Mouse (Mus musculus) forebrain, embryonic 12.5 days (tissue): ENCODE data around the gene Aif1l. TPM values are rescaled to one million over a fixed set of nuclear protein-coding genes. Genes with fewer than 3 reads are reported as not detected.
"Not testable (repeated sequence)": the region's sequence is repeated elsewhere in the genome, so short reads cannot be mapped to it uniquely, and the experiment has no call there.

ENCODE experiments used
- ATAC-seq: fragments of 200-750 bp; cut with Nextera tagmentation; 2 replicates; pipeline ENCODE4 v1.8.0; 2017; ENCODE audit warnings: moderate TSS enrichment; ENCODE audit not compliant: low FRiP score
- H3K27ac ChIP-seq: fragments of 300-500 bp; sonication (generic); 2 replicates; pipeline ENCODE4 v1.5.1; 2016; ENCODE audit warnings: mild to moderate bottlenecking
- H3K27me3 ChIP-seq: fragments of 300-500 bp; sonication (generic); 2 replicates; pipeline ENCODE4 v1.6.1; 2016; ENCODE audit warnings: mild to moderate bottlenecking
- H3K36me3 ChIP-seq: fragments of 300-500 bp; sonication (generic); replicated peaks from 2 replicates; pipeline ENCODE4 v1.6.1; 2016; ENCODE audit warnings: mild to moderate bottlenecking
- H3K4me1 ChIP-seq: fragments of 300-500 bp; sonication (generic); 2 replicates; pipeline ENCODE4 v1.6.1; 2016
- H3K4me2 ChIP-seq: fragments of 300-500 bp; sonication (generic); 2 replicates; pipeline ENCODE4 v1.6.1; 2016; ENCODE audit warnings: mild to moderate bottlenecking, moderate library complexity
- H3K4me3 ChIP-seq: fragments of 300-500 bp; sonication (generic); replicated peaks from 2 replicates; pipeline ENCODE4 v1.5.1; 2016; ENCODE audit warnings: mild to moderate bottlenecking
- H3K9ac ChIP-seq: fragments of 300-500 bp; sonication (generic); 2 replicates; pipeline ENCODE4 v1.6.1; 2016; ENCODE audit warnings: mild to moderate bottlenecking
- H3K9me3 ChIP-seq: fragments of 300-500 bp; sonication (generic); 2 replicates; pipeline ENCODE4 v1.6.1; 2016
- WGBS: fragments of 180-500 bp; shearing (Covaris S2); methylation state at CpG from one replicate; pipeline ENCODE4 v1.1.7; 2016; 5-methylcytosine and 5-hydroxymethylcytosine counted together
- polyA plus RNA-seq: library from polyadenylated mRNA; unstranded; fragments of >200 nt; fragmentation: Nextera tagmentation; extraction: Ambion mirVana; gene quantifications from 2 replicates; pipeline ENCODE4 v1.2.1, GENCODE M21; 2016

Aif1l gene
- polyA plus RNA-seq, result 73.5 and 86.5 TPM in 2 replicates

DNA sequence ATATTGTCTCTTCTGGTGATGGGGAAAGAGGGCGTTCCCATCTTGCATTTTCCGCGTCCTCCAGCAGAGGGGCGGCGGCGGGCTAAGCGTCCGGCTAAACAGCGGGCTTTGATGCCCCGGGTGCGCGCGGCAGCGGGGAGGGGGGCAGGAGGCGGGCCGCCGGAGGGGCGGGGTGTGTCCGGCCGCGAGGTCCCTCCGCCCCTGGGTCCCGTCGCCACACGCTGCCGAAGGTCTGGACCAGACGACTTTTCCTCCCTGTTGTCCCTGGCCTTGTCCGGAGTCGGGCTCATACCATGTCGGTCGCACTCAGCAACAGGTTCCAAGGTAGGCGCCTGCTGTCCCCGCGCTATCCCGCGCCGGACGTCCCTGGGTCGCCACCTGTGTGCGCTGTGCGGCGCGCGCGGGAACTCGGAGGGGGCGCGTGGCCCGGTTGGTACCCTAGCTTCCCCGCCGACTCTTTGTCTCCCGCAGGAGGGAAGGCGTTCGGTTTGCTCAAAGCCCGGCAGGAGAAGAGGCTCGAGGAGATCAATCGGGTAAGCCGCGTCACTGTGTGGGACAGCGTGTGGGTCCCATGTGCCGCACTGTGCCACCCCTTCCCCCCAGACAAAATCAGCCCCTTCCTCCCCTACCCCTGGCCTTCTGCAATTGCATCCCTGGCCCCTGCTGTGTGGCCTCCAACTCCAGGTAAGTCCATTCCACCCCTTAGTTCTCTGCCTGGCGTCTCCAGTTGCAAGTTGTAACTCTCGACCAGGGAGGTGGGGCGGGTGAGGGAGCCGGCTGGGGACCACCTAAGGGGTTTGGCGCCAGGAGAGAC, at the start of gene Aif1l:
Aif1l (plus strand) TSS at position 82 of the 814 bp plus-strand sequence.
- H3K9me3 ChIP-seq, result no peaks in the 10 kb centered on the region
- under 1% methylated on average over 65 of the region's 66 CpGs for WGBS
- ATAC-seq, result peak; percentile 77
- H3K4me1 ChIP-seq, result peaks cover 26% of the 10 kb centered on the region
- H3K9ac ChIP-seq, result peak within 1 kb of the TSS; percentile 83
- H3K27ac ChIP-seq, result no peak within 1 kb of the TSS
- peaks cover 6% of the 10 kb centered on the region for H3K27me3 ChIP-seq
- H3K36me3 ChIP-seq, result peaks cover 11% of the 10 kb centered on the region
- peak within 1 kb of the TSS; percentile 77 for H3K4me3 ChIP-seq
- H3K4me2 ChIP-seq, result peak within 1 kb of the TSS; percentile 91

DNA sequence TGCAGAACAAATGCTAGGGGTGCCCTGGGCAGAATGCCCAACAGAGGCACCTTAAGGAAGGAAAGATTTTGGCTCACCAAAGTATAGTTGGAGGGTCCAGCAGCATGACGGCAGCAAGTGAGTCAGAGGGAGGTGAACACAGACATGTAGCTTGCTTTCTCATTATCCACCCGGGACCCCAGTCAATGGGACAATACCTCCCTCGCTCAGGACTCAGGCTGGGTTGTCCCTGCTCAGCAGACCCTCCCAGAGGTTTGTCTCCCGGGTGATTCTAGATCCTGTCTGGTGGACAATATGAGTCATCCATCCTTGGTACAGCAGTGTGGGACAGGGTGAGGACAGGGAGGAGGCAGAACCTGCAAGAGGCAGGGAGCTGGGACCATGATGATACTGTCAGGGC, 49.0 kb upstream of the Aif1l start:
- Histone ChIP-seq H3K27me3 (peaks cover 6% of the 10 kb centered on the region; the same call in 1 of the 2 replicates), H3K9me3 (no peaks in the 10 kb centered on the region), H3K4me1 (peaks cover 22% of the 10 kb centered on the region), H3K4me2 (no peak overlapping the region), H3K36me3 (no peaks in the 10 kb centered on the region), H3K4me3 (no peak overlapping the region), H3K9ac (no peak overlapping the region), H3K27ac (no peak overlapping the region)
- WGBS, result 76% methylated on average over 4 of the region's 4 CpGs
- ATAC-seq, result no peak

DNA sequence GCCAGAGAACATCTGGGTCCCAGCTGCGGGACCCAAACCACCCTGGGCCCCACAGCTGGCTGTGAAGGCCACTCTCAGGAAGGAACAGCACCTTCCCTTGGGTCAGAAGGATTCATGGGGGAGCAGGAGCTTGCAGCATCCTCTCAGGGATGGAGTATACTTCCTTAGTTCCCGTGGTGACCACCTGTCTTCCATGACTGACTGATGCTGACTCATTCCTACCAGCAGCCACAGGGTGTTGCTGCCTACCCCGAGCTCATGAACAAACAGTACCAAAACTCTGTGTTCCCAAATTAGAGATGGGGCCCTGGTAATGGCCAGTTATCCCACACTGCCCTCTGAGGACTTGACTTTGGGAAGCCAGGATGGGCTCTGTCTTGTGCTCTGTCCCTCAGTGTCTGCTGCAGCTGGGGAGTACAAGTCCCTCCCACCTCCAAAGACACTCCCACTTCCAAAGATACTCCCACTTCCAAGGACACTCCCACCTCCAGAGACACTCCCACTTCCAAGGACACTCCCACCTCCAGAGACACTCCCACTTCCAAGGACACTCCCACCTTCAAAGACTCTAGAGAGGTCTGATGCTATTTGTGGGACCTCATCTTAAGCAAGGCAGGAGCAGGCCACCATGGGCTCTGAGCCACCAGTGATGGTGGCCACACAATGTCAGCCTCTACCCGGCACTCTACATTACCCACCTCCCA, 48.1 kb upstream of the Aif1l start:
- Histone ChIP-seq H3K4me3 (no peak overlapping the region), H3K9ac (no peak overlapping the region), H3K27ac (no peak overlapping the region), H3K9me3 (no peaks in the 10 kb centered on the region), H3K36me3 (no peaks in the 10 kb centered on the region), H3K4me2 (no peak overlapping the region), H3K27me3 (peaks cover 6% of the 10 kb centered on the region; the same call in 1 of the 2 replicates), H3K4me1 (peaks cover 22% of the 10 kb centered on the region)
- ATAC-seq, result no peak
- WGBS, result 74% methylated on average over 4 of the region's 4 CpGs

DNA sequence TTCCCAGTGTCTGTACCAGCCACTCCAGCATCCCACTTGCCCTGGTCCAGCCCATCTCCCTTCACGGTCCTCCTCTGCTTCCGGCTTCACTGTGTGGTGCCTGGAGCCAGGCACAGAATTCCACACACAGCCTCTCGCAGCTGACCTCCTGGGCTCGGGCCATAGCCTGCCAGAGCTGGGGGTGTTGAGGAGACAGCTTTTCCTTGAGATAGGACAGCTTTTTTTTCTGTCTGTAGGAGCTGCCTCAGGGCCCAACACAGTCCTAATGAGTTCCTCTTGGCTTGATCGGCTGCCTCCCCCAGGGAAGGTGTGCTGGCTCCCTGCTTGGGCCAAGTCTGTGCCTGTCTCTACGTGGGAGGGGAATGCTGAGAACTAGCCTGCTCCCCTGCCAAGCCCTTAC, 45.9 kb upstream of the Aif1l start:
- Histone ChIP-seq H3K9me3 (no peaks in the 10 kb centered on the region), H3K4me1 (peaks cover 22% of the 10 kb centered on the region), H3K4me3 (no peak overlapping the region), H3K27me3 (peaks cover 6% of the 10 kb centered on the region; the same call in 1 of the 2 replicates), H3K9ac (no peak overlapping the region), H3K27ac (no peak overlapping the region), H3K36me3 (no peaks in the 10 kb centered on the region), H3K4me2 (no peak overlapping the region)
- no peak for ATAC-seq
- WGBS, result 19% methylated on average over 6 of the region's 6 CpGs

DNA sequence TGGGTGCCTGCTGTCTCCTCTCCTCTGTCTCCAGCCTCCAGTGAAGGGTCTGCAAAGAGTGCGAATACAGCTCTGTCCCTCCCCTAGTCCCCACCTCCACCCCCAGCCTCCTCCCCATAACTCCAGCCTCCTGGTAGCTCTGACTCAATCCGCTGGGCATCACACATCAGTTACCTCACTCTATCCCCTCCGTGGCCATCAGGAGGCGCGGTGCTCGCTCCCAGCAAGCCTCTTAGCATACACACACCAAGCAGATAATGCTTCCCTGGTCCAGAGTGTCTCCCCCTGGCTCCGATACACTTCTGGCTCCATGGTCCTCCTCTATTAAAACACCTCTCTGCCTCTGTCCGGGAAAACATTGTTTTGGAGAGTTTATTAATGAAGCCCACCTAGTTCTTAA, 45.3 kb upstream of the Aif1l start:
- Histone ChIP-seq H3K4me3 (no peak overlapping the region), H3K27me3 (peaks cover 6% of the 10 kb centered on the region; the same call in 1 of the 2 replicates)

DNA sequence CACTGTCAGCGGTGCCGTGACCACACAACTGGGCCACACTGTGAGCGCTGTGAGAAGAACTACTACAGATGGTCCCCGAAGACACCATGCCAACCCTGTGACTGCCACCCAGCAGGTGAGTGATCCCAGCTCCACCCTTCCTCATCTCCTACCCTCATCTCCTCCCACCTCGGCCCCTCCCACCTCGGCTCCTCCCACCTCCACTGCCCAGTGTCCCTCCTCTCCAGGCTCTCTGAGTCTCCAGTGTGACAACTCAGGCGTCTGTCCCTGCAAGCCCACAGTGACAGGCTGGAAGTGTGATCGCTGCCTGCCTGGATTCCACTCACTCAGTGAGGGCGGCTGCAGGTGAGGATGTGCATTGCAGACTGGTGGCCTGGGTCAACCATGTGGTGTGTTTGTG, 44.3 kb upstream of the Aif1l start:
- Histone ChIP-seq H3K9me3 (no peaks in the 10 kb centered on the region), H3K4me3 (no peak overlapping the region), H3K4me1 (peaks cover 15% of the 10 kb centered on the region; the same call in 1 of the 2 replicates), H3K36me3 (no peaks in the 10 kb centered on the region), H3K4me2 (no peak overlapping the region), H3K9ac (no peak overlapping the region), H3K27me3 (peaks cover 6% of the 10 kb centered on the region; the same call in 1 of the 2 replicates), H3K27ac (no peak overlapping the region)
- ATAC-seq, result no peak
- 52% methylated on average over 9 of the region's 9 CpGs for WGBS

More for the DNA sequence above, 45.3 kb upstream of the Aif1l start:
- Histone ChIP-seq H3K4me2 (no peak overlapping the region), H3K36me3 (no peaks in the 10 kb centered on the region), H3K9ac (no peak overlapping the region), H3K9me3 (no peaks in the 10 kb centered on the region), H3K27ac (no peak overlapping the region), H3K4me1 (peaks cover 19% of the 10 kb centered on the region)
- 8% methylated on average over 8 of the region's 8 CpGs for WGBS
- ATAC-seq, result no peak

DNA sequence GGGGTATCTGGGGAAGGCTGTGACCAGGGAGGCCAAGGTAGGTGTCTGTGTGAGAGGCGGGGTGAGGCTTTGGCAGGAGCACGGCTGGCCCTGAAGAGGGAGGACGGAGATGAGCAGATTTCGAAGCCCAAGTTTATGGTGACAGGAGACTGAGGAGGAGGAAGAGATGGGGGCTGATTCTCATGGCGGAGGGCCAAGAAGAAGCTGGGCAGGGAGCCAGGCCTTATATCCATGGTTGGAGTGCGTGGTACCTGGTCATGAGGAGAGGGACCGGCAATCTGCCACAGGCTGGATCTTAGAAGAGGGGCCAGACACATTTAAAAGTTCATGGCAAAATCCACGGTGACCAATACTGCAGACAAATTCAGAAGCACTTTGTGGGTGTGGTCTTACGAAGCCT, 43.5 kb upstream of the Aif1l start:
- ATAC-seq, result no peak
- 84% methylated on average over 9 of the region's 9 CpGs for WGBS
- H3K4me1 ChIP-seq, result peaks cover 15% of the 10 kb centered on the region; the same call in 1 of the 2 replicates
- H3K27me3 ChIP-seq, result peaks cover 6% of the 10 kb centered on the region; the same call in 1 of the 2 replicates
- H3K9me3 ChIP-seq, result no peaks in the 10 kb centered on the region
- no peak overlapping the region for H3K4me3 ChIP-seq
- H3K27ac ChIP-seq, result no peak overlapping the region
- no peak overlapping the region for H3K9ac ChIP-seq
- no peaks in the 10 kb centered on the region for H3K36me3 ChIP-seq
- H3K4me2 ChIP-seq, result no peak overlapping the region

DNA sequence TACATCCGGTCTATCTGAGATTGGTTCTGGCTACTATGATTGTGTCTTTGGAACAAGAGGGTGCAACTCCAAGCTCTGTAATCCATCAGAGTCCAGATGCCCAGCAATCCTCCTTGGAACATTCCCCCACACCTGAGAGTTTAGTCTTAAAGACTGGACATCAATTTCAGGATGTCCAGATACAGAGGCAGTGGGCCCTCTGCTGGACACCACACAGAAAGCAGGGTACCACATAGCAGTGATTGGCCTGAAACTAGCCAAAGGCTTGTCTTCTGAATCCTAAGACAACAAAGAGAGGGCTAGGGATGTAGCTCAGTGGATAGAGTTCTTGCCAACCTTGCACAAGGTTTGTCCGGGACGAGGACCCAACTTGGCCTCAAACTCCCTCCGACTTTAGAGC, 37.4 kb upstream of the Aif1l start:
- Histone ChIP-seq H3K27ac (no peak overlapping the region), H3K4me1 (no peaks in the 10 kb centered on the region), H3K4me3 (no peak overlapping the region), H3K4me2 (no peak overlapping the region), H3K36me3 (no peaks in the 10 kb centered on the region), H3K9me3 (no peaks in the 10 kb centered on the region), H3K9ac (no peak overlapping the region), H3K27me3 (no peaks in the 10 kb centered on the region)
- no peak for ATAC-seq
- 83% methylated on average over 4 of the region's 4 CpGs for WGBS

DNA sequence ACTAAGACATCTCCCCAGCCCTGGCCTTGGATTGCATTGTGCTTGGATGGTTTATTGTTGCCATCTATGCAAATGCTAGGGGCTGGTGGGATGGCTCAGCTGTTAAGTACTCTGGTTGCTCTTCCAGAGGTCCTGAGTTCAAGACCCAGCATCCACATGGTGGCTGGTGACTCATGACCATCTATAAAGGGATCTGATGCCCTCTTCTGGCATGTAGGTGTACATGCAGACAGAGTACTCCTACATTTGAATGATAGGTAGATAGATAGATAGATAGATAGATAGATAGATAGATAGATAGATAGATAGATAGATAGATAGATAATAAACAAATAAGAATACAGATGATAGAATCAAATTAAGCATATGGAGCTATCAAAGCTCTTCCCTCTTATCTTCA, 35.7 kb upstream of the Aif1l start:
- H3K27me3 ChIP-seq, ATAC-seq, H3K4me2 ChIP-seq, H3K9me3 ChIP-seq, H3K4me3 ChIP-seq, H3K36me3 ChIP-seq, H3K4me1 ChIP-seq, H3K27ac ChIP-seq, H3K9ac ChIP-seq: not testable (repeated sequence)

DNA sequence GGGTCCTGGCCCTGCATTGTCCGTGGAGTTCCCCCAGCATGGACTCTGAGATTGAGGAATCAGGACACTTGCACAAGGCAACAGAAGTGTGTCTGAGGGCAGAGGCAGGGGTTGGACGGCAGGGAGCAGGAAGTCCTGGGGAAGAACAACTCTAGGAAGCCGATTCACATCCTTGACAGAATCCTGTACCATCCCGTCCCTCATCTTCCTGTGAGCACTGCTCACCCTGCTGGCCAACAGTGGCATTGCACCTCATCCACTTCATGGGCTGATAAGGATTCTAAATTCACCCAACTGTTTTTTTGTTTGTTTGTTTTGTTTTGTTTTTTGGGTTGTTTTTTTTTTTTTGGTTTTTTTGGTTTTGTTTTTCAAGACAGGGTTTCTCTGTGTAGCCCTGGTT, 34.8 kb upstream of the Aif1l start:
- no peak overlapping the region for H3K9ac ChIP-seq
- H3K4me1 ChIP-seq, result no peaks in the 10 kb centered on the region
- no peak overlapping the region for H3K4me2 ChIP-seq
- H3K4me3 ChIP-seq, result no peak overlapping the region
- H3K9me3 ChIP-seq, result no peaks in the 10 kb centered on the region
- ATAC-seq, result no peak
- 25% methylated on average over 4 of the region's 4 CpGs for WGBS
- H3K27me3 ChIP-seq, result no peaks in the 10 kb centered on the region; the same call in 1 of the 2 replicates
- H3K36me3 ChIP-seq, result no peaks in the 10 kb centered on the region
- no peak overlapping the region for H3K27ac ChIP-seq

DNA sequence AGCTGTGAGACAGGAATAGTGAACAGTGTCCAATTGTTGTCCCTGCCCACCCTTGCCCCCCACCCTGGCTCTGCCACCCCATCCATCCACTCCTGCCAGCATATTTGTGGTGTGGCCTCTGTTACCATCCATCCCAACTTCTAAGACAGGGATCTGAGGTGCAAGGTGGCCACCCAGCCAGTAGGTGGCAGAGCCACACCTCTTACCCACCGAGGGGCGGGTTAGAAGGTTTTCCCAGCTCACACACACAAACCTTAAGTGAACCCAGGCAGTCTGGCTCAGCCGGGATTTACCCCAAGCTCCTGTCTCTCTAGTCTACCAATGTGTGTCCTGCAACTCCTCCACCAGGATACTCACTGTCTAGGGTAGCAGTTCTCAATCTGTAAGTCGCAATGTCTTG, 32.3 kb upstream of the Aif1l start:
- 26% methylated on average over 4 of the region's 4 CpGs for WGBS
- no peaks in the 10 kb centered on the region for H3K36me3 ChIP-seq
- no peaks in the 10 kb centered on the region for H3K9me3 ChIP-seq
- peaks cover 5% of the 10 kb centered on the region for H3K27me3 ChIP-seq
- no peak overlapping the region for H3K4me2 ChIP-seq
- no peaks in the 10 kb centered on the region for H3K4me1 ChIP-seq
- no peak overlapping the region for H3K4me3 ChIP-seq
- no peak overlapping the region for H3K9ac ChIP-seq
- no peak for ATAC-seq
- no peak overlapping the region for H3K27ac ChIP-seq

DNA sequence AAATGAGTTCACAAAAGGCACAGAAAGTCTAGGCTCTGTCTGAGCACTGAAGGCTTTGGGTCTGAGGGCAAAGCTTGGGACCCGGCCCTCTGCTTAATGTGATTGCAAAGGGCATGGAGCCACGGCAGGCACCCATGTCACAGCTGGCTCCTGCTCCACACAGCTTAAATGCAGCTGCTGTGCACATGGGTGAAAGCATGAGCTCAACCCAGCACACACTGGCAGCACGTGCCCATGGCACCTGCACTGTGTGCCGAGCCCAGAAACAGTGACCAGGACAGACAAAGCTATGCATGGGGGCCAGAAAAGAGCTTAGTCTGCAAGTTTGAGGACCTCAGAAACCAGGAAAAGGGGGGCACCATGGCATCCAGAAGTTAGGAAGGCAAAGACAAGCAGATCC, 26.3 kb upstream of the Aif1l start:
- 71% methylated on average over 4 of the region's 4 CpGs for whole genome bisulfite sequencing
- Histone ChIP-seq H3K27me3 (peaks cover 23% of the 10 kb centered on the region), H3K4me3 (no peak overlapping the region), H3K36me3 (no peaks in the 10 kb centered on the region), H3K27ac (no peak overlapping the region), H3K4me2 (no peak overlapping the region), H3K9me3 (no peaks in the 10 kb centered on the region), H3K9ac (no peak overlapping the region), H3K4me1 (no peaks in the 10 kb centered on the region)
- no peak for ATAC-seq
